Mouse (Mus musculus) embryo, embryonic 11 days (tissue): ENCODE results near the gene Tbc1d2b.
A peak's percentile ranks its signal among the peaks of the same experiment; 100 is the strongest.

Source experiments
- DNase-seq: peaks from one replicate; pipeline ENCODE4 v3.0.0-alpha.2; 2015

Gene Tbc1d2b

DNA sequence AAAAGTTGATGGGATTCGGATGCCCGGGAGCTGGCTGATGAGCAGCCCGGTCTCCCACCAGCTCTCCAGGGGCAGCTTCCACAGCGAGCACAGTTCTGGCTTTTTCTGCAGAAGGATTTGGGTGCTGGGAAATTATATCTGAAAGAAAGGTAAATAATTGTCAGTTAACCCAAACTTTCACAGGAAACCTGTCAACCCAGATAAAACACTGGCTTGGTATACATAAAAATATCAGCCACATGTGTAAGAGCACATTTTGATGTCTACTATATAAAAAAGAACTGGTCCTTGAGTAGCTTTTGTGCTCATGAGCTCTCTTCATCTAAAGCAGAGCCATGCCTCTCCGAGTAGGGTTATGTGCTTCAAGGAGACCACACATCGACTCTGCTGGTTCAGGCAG lies 29.6 kb downstream of the Tbc1d2b start:
- no peak for DNase-seq

DNA sequence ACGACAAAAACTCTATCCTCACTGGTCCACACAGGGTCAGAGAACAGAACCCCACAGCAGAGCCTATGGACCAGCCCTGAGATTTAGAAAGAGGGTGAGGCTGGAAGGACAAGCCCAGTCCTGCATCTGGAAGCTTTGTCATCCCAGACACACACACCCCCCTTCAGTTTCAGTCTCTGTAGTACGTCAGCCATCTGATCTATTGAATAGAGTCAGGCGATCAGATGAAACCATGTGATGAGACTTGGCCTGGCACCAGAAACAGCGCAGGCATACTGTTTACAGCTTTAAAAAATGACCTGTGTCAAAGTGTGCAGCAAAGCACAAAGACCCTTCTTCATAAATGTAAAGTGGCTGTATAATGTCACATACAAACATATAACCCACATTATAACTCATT lies 30.0 kb downstream of the Tbc1d2b start:
- DNase-seq: no peak

DNA sequence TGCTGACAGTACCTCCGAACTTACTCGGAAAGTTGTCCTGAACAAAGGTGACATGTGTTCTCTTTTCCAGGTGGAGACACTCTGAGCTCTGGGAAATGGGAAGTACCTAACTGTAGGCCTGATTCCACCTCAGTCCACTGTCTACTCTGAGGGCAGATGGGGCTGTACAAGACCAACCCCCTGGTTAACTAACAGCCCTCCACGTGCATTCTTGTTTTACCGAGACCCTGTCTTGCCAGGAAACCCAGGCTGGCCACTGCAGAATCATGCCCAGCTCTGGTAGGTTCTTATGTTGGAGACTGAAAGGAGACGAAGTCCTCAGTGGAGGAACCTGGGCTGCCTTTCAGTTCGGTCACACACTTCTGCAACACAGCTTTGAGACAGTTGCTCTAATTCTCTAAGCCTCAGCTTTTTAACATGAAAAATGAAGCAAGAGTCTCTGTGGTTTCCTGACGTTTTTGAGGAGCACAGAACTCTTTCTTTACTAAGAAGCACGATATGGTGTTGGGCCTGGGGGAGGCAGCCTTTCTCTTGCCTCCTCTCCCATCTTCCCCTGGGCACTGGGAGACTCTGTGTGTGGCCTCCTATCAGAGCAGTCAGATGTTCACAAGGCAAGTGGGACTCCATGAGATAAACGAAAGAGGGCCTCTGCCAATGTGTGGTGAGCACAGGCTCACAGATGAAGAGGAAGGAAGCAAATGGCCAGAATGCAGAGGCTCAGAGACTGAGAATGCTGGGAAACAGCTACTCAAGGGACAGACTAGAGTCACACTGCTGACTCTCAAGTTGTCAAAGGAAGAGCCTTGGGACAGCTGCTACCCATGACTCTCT lies 33.2 kb downstream of the Tbc1d2b start:
- DNase-seq: no peak

DNA sequence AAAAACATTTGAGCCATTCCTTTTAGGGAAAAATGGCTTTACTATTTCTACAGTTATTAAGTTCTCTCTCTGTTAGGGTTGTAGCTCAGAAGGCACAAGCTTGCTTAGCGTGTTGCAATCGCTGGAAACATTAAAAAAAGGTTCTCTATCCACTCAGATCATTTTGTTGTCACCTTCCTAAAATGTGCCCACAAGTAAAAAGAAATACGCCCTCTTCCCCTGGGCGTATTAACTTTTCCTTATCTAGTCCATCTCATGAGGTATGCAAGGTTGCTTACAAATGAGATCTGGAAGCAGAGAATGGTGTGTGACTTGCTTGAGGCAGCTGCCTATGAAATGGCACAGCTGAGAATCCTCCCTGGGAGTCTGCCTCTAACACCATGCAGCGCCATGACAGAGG lies 33.8 kb downstream of the Tbc1d2b start:
- DNase-seq: no peak

DNA sequence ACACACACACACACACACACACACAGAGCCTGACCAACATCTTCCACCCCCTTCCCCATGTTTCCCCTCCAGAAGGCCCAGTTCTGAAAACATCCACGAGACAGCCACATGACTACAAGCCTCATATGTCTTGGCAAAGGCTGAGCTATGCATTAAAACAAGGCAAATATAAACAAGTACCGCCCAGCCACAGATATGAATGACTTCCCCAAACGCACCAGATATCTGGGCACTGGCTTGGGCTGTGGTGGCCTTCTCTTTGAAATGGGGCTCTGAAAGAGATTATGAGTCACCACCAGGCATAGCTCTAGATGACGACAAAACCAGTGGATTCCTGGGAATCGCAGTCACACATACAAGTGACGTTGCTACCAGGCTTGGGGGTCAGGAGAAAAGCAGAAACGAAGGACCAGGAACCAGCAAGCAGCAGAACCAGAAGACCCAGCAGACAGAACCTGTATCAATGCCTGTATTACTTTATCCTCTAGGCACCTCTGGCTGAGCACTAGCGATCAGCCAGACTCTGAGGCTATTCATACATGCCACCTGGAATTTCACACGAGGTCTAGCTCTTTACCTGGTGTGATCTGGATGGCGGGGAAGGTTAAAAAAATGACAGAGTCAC lies 35.2 kb downstream of the Tbc1d2b start:
- no peak for DNase-seq

DNA sequence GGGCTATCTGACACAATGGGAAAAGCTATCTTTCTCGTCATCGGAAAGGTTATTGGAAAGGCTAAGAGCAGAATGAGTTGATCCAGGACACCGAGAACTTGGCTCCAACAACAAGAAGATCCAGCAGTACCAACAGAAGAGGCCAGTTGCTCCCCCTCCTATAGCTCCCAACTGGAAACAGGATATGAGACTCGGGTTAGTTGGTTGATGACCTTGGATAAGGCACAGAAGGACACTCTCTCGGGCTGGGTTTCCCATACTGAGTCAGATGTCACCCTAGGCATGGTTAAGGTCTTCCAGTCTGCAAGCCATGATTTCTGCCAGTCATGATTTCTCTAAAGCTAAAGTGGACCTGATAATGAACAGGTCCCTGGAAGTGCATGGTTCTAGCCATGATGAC lies 35.8 kb downstream of the Tbc1d2b start:
- DNase-seq: no peak

DNA sequence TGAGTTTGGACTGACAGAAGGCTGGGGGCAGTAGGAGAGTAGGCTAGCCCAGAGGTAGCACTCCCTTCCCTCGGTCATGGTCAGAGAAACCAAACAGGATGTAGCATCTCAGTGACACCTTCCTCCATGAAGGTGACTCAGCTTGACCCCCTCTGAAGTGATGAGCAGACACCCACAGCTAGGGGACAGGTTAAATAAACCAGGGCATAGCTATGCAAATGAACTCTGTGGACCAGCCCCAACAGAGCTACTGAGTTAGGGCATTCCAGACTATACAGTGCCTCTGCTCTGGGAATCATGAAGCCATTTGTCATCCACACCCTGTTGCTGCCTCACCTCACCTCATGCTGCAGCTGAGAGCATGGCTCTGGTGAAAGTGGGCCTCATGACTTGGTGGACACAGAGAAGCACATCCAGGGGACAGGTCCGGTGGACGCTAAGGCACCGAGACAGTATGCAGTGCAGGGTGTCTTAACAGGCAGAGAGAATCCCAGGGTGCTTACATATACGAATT lies 36.6 kb downstream of the Tbc1d2b start:
- no peak for DNase-seq

DNA sequence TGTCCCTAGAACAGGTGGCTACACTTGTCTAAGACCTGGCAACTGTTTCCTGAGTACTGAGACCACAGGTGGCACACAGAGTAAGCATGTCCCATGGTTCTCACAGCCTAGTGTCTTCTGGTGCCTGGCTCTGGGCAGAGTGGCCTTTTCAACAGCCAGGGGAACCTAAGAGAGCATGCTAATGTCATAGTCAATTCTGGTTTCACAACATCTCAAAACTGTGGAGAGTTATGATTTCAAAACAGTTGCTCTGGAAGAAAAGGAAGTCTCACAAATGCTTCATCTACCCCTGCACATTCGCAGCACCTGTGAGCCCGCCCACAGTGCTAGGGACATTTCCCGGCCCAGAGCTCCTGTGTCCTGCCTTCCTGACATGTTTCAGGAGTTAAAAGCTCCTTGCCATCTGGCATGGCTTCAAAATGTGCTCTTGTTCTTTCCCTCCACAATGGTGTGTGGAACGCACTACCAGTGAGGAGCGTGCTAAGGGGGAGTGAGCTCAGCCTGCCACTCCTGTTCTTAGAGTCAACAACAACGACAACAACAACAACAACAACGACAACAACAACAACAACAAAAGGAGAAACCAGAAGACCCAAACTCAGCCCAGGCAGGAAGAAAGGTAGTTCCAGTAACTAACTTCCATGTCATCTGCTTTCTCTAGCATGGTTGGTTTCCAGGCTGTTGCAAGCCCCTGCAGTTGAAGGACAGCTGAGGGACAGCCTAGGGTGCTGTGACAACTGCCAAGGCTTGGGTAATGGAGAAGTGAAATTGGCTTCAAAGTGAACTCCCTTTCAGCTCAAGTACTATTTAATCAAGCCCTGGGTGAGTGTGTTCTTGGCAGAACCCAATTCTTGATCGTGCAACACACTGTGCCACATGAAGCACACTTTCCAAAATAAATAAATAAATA lies 37.6 kb downstream of the Tbc1d2b start:
- DNase-seq: no peak

DNA sequence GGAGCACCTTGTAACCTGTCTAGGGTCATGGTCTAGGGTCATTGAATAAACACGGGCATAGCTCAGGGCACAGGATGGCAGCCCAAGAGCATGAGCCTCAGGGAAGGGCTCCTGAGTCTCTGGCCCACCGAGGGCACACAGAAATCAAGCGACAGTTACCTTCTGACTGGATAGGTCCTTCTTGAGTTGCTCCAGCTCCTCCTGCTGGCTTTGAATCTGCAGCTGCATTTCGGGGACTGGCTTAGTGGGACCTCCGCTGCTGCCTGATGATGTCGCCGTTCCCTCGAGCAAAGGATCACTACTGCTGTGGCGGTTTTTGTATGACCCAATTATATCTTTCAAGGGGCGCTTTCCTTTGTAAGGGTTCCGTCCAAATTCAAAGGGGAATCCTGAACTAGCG lies 43.4 kb downstream of the Tbc1d2b start:
- no peak for DNase-seq

DNA sequence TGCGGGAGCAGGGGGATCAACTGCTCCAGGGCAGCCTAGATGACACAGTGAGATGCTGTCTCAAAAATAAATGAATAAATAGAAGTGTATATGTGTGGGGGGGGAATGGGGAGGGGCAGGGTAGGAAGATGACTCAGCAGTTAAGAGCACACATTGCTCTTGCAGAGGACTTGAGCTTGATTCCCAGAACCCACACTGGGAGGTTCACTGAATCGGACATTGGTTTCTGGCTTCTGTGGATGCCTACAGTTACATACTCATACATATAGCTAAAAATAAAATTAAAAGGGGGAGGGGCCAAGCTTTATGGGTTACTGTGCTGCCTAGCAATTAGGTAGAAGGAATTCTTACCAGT lies 43.9 kb downstream of the Tbc1d2b start:
- DNase-seq: no peak

DNA sequence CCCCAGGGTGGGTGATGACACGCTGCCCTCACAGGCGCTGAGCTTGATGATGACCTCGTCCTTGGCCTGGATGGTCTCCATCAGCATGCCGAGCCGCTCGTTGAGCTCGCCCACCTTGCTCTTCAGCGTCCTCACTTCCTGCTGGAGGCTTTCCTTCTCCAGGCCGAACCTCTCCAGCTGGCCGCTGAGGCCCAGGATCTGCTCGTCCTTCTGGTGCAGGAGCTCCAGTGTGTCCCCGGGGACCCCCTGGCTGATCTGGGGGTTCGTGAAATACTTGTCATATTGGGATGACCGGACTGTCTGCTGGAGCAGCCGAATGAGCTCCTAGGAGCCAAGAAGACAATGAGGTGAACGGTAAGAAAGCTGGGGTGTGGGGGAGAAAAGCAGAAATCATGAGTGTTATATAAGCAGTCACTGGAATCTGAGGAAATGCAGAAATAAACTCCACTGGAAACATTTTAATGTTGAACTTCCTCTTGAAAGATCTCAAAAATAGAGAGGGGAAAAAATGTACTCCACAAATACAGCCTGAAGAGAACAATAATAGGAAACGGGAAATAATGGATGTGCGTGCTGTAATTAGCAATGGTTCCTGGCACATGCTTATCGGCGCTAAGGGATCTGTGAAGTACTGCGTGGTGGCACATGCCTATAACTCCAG lies 44.4 kb downstream of the Tbc1d2b start:
- no peak for DNase-seq

DNA sequence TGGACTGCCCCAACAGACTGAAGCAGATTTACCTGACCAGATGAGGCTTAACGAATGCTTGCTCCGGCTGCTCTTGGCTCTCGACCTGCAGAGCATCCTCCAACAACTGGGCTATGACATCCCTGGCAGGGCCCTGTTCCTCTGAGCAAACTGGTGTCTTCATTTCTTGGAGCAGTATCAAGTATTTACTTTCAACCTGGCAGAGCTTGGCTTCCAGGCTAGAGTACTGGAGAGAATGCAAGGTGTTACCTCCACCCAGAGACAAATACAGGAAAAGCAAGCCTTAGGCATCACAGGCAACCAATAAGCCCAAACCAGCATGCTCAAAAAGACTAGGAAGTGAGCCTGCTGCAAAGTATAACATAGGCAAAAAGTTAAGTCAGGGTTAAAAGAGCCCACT lies 48.3 kb downstream of the Tbc1d2b start:
- DNase-seq: no peak

DNA sequence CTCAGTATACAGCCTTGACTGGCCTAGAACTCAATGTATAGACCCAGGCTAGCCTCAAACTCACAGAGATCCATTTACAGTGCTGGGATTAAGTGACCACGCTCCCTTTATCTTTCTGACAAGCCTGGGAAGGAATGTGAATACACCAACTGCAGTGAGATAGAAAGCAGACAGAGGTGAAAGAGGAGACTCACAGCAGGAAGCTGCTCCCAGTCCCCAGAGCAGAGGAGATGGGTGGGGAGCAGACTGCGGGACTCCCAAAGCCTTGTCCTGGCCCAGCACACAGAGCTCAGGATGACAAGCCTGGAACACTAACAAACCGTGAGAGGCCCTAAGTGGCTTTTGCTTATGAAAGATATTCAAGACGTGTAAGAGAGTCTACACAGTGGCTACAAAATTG lies 53.1 kb downstream of the Tbc1d2b start:
- no peak for DNase-seq

DNA sequence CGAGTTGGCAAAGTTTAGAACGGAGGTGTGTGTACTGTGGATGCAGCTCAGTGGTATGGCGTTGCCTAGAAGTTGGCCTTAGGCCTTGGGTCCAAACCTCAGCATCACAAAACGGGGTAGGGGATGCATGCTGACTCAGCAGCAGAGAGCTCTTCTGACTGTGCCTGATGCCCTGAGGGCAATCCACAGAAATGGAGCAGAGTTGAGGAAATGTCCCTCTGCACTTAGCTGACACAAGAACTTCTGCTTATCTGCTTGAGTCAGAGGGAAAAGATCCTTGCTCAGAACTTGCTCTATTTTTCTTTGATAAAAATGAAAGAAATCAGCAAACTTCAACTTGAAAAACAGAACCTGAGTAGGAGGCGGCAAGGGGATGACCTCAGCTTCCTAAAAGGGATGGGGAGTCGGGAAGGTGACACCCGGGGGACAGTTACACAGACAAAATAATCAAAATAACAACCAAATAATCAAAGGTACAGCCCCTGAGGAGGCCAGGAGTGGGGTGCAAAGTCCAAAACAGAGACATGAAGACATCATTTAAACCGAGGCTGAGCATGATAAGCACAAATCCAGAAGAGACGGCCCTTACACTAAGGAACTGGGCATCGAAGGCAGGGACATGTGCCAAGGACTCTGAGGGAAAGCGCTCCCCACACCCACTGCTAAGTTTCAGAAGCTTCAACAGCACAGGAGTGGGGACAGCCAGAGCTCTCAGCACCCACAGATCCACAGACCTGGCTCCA lies 54.2 kb downstream of the Tbc1d2b start:
- DNase-seq: no peak

DNA sequence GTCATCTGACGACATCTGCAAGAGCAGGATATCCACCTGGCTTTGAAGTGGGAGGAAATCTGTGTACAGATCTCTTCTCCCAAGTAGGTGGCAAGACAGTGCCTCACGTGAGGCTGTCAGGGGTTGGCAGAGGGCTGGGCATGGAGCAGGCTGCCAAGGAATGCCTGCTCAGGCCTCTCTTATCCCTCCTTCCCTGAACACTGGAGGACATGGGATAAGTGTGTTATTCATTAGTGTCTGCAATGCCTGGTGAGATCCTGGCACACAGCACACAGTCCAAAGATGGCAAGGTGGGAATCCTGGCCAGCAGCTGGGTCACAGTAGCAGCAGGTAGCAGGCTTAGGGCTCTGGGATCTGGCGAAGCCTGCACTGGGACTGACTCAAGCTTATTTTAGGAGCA lies 57.5 kb downstream of the Tbc1d2b start:
- no peak for DNase-seq

DNA sequence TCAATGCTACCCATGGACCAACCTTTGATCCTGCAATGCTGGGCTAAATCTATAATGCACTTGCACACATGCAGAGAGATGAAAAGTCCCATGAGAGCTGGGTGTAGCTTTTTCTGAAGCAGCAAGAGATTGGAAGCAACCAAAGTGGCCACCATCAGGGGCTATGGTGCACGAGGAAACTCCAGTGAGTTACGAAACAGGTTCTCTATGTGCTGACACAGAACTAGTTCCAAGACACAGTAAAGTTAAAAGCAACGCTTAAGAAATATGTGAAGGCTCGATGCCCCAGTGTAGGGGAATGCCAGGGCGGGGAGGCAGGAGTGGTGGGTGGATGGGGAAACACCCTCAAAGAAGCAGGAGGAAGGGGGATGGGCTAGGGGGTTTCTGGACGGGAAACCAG lies 61.9 kb downstream of the Tbc1d2b start:
- no peak for DNase-seq

DNA sequence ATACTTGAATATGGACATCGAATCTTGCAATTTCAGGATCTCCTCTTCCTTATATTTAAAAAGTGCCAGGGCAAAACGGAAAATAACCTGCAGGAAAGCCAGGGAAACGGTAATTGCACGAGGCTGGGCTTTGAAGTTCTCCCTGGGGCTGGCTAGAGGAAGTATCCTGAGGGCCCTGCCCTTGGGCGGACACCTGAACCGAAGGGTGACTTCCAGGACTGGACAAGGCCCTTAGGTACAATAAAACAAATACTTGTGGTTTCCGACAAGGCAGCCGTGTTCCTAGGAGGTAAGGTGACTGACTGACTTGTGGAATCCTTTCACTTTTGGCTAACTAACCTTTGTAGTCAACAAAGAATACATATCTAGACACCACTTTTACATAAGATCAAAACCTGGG lies 62.8 kb downstream of the Tbc1d2b start:
- DNase-seq: no peak

DNA sequence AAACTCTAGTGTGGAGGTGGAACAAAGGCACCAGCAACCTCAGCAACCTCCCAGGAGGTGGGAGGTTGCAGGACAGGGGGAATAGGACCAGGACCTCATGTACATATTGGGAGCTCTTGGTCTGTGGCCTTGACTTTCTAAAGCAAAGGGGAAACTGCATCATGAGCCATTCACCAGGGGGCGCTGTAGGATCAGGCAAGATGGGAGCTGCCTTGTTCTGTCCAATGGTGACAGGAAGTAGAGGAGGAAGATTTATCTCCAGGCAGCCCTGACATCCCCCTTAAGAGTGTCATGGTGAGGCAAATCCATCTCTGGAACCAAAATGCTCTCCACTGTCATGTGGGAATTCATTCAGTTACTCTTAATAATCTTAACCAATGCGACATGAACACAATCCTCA lies 64.1 kb downstream of the Tbc1d2b start:
- DNase-seq: peak; percentile 82

DNA sequence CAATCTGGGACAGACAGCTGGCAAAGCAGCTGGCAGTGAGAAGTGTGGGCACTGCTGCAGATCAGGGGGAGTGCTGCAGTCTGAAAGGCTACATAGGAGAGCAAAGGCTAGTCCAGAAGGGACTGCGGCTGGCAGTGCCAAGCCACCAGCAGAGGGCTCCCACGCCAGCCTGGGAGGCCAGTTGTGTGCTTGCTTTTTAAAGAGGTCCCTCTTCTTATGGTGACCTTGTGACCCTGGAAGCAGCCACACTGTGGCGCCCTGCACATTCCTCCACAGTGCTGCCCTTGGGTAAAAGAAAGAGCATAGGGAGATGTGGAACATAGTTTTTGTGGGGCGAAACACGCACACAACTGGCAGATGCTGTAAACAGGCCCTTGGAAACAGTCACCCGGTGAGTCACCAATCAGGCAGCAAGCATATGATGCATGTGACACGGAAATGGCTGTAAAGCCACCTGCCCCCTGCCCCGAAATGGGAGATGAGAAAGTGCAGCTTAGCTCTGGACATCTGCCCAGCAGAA lies 66.1 kb downstream of the Tbc1d2b start:
- DNase-seq: peak; percentile 23

DNA sequence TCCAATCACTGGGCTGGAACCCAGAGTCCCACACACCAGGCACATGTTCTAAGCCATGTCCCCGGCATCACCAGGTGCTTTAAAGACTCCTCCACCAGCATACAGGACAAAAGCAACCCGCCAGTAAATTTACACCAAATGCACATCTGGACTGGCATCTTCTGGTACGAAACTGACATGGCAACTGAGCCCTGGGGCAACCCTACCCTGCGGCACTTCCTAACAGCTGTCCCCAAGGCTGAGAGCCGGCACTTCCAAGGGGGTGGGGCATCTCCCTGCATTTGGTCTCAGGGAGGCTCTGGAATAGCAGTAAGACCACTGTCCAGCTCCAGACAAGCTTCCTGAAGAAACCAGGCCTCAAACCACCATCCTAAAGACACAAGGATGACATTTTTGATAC lies 67.4 kb downstream of the Tbc1d2b start:
- no peak for DNase-seq

DNA sequence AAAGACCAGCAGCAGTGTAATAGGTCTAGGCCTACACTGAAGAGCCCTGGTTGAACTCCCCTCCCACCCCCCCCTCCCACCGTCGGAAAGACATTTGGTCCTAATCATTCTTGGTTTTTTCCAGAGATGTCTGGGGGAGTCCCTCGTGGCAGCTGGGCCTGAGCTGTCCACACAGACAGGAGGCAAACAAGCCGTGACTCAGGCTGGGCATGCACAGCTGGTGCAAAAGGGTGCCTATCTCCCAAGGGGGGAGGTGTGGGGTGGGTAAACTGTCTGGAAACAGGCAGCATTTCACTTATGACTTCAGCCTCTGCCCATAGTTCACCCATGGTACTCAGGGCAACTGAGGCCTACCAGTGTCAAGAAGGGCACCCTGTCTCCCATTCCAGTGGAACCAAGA lies 69.1 kb downstream of the Tbc1d2b start:
- no peak for DNase-seq

DNA sequence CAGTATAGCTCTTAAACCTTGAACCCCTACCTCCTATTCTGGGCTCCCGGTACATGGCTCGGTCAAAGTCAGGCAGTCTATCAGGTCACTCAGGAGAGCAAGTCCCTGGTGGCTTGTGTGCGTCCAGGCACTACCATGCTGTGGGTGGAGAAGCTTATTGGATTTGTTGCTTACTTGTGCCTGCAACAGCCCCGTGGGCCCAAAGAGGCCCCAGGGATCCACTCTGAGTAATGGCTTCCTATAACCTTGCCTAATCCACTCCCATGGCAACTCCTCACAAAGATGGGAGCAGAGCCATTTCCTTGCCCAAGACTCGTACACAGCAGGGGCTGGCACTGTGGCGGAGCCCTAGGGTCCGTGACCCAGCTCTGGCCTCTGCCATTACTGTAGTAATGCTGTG lies 69.5 kb downstream of the Tbc1d2b start:
- no peak for DNase-seq
